Mouse (Mus musculus) megakaryocyte-erythroid progenitor cell, adult 5-6 weeks (primary cell): ENCODE data around the gene Lrrc7. TPM values are rescaled to one million over a fixed set of nuclear protein-coding genes. Genes with fewer than 3 reads are reported as not detected.
A peak's percentile ranks its signal among the peaks of the same experiment; 100 is the strongest.

Experiments used
- ATAC-seq: replicated peaks from 2 replicates; pipeline ENCODE4 v1.8.0; 2016; ENCODE audit warnings: mild to moderate bottlenecking, inconsistent platforms; ENCODE audit not compliant: severe bottlenecking, poor library complexity, low FRiP score, low TSS enrichment
- total RNA-seq, 2 experiments: library from RNA; stranded (forward) in 1 of 2; stranded (reverse) in 1 of 2; fragments of 200-1000, 215-1000 nt in 1 of 2; fragments of >200 nt in 1 of 2; fragmentation: Nextera tagmentation in 1 of 2; gene quantifications; 2 replicates each; pipeline ENCODE4 v1.2.3; 2014 to 2017

Gene Lrrc7
- total RNA-seq, 2 experiments from 2014 or later: not detected

GRCm38 (mm10) chr3:158093919-158094318 is 468.1 kb downstream of the Lrrc7 start:
- no peak for ATAC-seq

GRCm38 (mm10) chr3:158091601-158092000 is 470.4 kb downstream of the Lrrc7 start:
- no peak for ATAC-seq

DNA sequence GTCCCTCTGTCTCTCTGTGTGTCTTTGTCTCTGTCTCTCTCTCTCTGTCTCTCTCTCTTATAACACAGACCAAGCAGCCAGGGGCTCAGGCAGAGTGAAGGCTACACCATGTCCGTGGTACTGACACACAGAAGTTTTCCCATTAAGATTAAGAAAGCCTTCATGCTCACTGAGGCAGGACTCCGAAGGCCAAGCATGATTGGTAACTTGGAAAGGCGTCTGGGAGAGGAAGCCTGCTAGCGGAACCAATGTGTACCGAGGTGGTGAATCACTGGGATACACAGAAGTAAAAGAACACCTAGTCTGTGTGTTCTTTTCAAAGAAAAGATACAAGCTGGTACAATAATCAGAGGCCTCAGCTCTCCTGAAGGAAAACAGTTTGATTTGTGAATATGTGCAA is 484.2 kb downstream of the Lrrc7 start:
- ATAC-seq: no peak

DNA sequence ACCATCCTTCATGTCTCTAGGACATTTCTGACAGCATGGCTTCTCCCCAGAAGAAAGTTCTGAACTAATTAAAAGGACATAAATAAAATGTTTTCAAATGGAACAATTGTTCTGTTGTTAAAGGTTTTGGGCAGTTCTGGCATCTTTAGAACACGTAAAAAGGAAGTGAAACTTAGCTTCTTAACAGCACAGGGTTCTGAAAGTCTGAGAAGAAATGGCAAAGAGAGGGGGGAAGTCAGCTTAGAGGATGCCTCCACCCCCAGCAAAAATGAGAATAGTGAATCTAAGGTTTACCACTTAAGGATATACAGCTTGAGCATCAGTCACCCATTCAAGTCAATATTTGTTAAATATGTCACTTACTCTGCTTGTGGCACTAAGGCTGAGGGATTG is 484.6 kb downstream of the Lrrc7 start:
- ATAC-seq: no peak

GRCm38 (mm10) chr3:158076685-158077379 is 485.2 kb downstream of the Lrrc7 start:
- ATAC-seq: peak; percentile 70

DNA sequence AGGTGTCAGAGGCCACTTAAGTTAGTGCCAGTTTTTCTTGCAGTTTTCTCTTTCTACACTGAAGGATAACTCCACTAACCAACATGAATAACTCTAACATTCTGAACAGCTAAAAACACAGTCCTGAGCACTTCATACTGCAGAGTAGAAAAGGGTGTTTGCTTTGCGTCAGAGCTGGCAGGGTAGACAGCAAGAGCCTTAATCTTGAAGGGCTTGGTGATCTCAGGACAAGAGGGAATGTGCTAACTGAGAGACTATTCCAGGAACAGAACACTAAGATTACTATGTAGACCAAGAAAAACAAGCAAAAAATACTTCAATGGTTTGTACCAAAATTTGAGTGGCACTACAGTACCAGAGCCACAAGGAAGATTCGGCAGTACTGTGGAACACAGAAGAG is 487.0 kb downstream of the Lrrc7 start:
- no peak for ATAC-seq

- no peak for ATAC-seq
Observed at GRCm38 (mm10) chr3:158068613-158069263, 493.3 kb downstream of the Lrrc7 start.

DNA sequence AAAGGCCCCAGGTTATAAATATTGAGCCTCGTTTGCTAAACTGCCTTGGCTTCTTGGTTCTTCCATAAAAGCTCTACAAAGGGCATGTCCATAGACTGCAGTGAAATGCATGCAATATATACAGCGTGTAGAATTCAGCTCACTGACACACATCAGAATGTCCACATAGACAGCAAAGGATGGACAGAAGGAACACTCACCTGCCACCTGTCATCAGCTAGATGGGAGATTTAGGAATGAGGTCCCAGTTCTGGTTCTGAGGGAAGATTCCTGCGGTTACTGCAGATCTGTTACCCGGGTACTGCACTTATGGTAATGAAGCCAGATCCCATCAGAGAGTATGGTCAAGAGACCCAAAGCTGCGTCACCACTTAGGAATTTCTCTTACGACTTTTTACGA is 494.1 kb downstream of the Lrrc7 start:
- ATAC-seq: no peak

GRCm38 (mm10) chr3:158065256-158065655 is 496.8 kb downstream of the Lrrc7 start:
- ATAC-seq: no peak

GRCm38 (mm10) chr3:158061811-158062523 is 500.1 kb downstream of the Lrrc7 start:
- no peak for ATAC-seq

DNA sequence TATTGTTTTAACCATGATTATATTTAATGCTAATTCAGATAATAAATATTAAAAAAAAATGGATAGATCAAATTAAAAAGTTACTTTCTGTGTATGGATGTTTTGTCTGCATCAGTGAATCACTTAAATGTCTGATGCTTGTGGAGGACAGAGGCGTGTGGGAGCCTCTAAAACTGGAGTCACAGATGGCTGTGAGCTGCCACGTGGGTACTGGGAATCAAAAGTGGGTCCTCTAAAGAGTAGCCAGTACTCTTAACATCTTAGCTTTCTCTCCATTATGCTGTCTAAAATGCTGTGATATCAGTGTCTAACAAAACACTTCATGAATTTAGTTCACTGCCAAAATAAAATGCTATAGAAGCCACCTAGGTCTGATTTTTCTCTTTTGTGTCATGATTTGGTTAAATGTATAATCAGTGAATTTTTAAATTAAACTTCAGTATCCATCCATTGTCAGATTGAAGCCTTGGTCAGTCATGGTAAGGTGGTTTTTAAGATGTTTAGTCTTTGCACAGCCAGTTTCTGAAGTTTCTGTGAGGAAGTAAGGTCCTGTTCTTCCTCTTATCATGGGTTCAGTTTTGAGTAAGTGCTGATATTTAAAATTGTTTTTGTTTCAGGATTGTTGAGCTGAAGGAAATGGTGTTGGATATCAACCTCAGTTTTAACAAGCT is 501.3 kb downstream of the Lrrc7 start:
- ATAC-seq: no peak

DNA sequence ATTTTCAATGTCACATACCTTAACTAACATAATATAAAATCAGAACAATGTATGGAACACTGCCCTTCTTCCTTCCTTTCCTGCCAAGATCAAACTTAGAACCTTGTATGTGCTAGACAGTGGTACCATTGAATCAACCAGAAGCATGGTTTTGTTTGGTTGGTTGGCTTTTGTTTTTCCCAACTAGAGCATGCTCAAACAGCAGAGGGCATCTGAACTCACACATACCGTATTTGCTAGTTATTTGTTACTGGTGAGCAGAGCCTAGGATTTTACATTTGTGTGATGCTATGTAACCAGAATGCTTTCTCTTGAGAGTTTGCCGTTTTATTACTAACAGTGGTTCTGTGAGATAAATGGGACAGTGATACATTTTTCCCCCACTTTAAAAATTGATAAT is 512.5 kb downstream of the Lrrc7 start:
- no peak for ATAC-seq

- ATAC-seq: no peak
Observed at GRCm38 (mm10) chr3:158040755-158041154, 521.3 kb downstream of the Lrrc7 start.

- ATAC-seq: no peak
Observed at GRCm38 (mm10) chr3:158038106-158038505, 523.9 kb downstream of the Lrrc7 start.

- peak; percentile 92 for ATAC-seq
Observed at GRCm38 (mm10) chr3:158036329-158036988, 525.6 kb downstream of the Lrrc7 start, which contains the start of the genes Srsf11 and Lrrc40. Gene Srsf11, minus strand, starts transcription at chr3:158036639. Gene Lrrc40, plus strand, starts transcription at chr3:158036662.

DNA sequence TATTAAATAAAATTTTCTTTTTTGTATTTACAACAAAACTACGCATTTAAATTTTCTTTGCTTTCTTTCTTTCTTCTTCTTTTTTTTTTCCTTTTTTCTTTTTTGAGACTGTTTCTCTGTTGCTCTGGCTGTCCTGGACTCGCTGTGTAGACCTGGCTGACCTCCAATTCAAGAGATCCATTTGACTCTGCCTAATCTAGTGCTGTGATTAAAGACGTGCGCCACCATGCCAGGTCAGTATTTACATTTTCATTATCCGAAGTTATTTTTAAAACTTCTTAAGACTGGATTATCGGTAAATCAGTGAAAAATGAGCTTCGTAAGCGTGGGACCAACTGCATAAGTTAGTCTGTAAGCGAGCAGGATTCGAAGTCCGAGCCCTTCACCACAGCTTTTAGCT is 526.2 kb downstream of the Lrrc7 start:
- no peak for ATAC-seq
